ENCODE assay signal across 8 mouse cellular contexts in genomic region chr2:121957216-121957792, GRCm38 (mm10). TPM values are rescaled to one million over a fixed set of nuclear protein-coding genes. Genes with fewer than 3 reads are reported as not detected.
DNase-seq lines count a peak whose midpoint lies in the region; ATAC-seq and TF ChIP-seq lines count a peak whose summit lies in the region.

No protein-coding gene starts in this region.

- H3K36me3 ChIP-seq in heart, embryonic 13.5 days = peaks cover 17% of the 10 kb centered on the region
- H3K36me3 ChIP-seq in ES-E14 (ENCODE audit: control insufficient read depth, insufficient read depth, low read length, poor library complexity, severe bottlenecking) (no peaks in the 10 kb centered on the region; the same call in 1 of the 2 replicates), macrophage (ENCODE audit: inconsistent target) (peaks cover 13% of the 10 kb centered on the region; the same call in 1 of the 2 replicates)
- H3K36me3 ChIP-seq in forebrain, embryonic 15.5 days = peaks cover 10% of the 10 kb centered on the region; the same call in 1 of the 2 replicates

- peak overlapping the region; percentile 87 for H3K4me2 ChIP-seq in heart, embryonic 13.5 days
- H3K4me2 ChIP-seq in forebrain, embryonic 15.5 days (replicated peaks) = peak overlapping the region; percentile 59

- peaks cover 26% of the 10 kb centered on the region for H3K4me1 ChIP-seq in heart, embryonic 13.5 days
- 0 out of 4 replicates have a peak, but pooled peaks cover 2% of the 10 kb centered on the region in 2 experiments for H3K4me1 ChIP-seq in ES-E14 (ENCODE audit: control insufficient read depth in 2 of 2, insufficient read depth in 2 of 2, low read length in 2 of 2, poor library complexity in 1 of 2)
- peaks cover 25% of the 10 kb centered on the region for H3K4me1 ChIP-seq in forebrain, embryonic 15.5 days

- DNase-seq in heart, postnatal 14 days = no peak
- DNase-seq in ES-E14 (ENCODE audit: low read depth, low spot score) = no peak
- no peak for DNase-seq in frontal cortex, adult 2 months (ENCODE audit: extremely low spot score in 1 of 2, low spot score in 1 of 2)
- DNase-seq in cerebellum, adult 18-20 months = no peak
- DNase-seq in right cerebral cortex, adult 18-20 months = no peak

- peak overlapping the region; percentile 99 for H3K4me3 ChIP-seq in heart, embryonic 13.5 days
- peak overlapping the region; percentile 88 to 94 for H3K4me3 ChIP-seq in ES-E14 (ENCODE audit: insufficient read depth in 1 of 2, low read depth in 1 of 2, low read length in 2 of 2, poor library complexity in 1 of 2, severe bottlenecking in 1 of 2)
- H3K4me3 ChIP-seq in forebrain, embryonic 15.5 days = peak overlapping the region; percentile 94
- peak overlapping the region; percentile 93 for H3K4me3 ChIP-seq in macrophage (ENCODE audit: inconsistent target)

- ATAC-seq in heart, embryonic 13.5 days (ENCODE audit: extremely low read depth, insufficient number of reproducible peaks, low FRiP score, low TSS enrichment) = no peak
- no peak for ATAC-seq in forebrain, embryonic 15.5 days (replicated peaks)

- H3K27ac ChIP-seq in heart, embryonic 13.5 days (replicated peaks) = peak overlapping the region; percentile 97
- H3K27ac ChIP-seq in ES-E14 (ENCODE audit: insufficient read depth, low read depth, low read length, poor library complexity, severe bottlenecking) (no peak overlapping the region), macrophage (peak overlapping the region; percentile 81)
- H3K27ac ChIP-seq in forebrain, embryonic 15.5 days (replicated peaks) = no peak overlapping the region

- no peaks in the 10 kb centered on the region for H3K27me3 ChIP-seq in heart, embryonic 13.5 days (replicated peaks)
- H3K27me3 ChIP-seq in forebrain, embryonic 15.5 days = no peaks in the 10 kb centered on the region

- H3K9ac ChIP-seq in heart, embryonic 13.5 days = peak overlapping the region; percentile 98
- peak overlapping the region; percentile 98; the same call in 1 of the 2 replicates for H3K9ac ChIP-seq in ES-E14 (ENCODE audit: insufficient read depth, low read depth, low read length, poor library complexity, severe bottlenecking)
- peak overlapping the region; percentile 92 for H3K9ac ChIP-seq in forebrain, embryonic 15.5 days (replicated peaks)

- H3K9me3 ChIP-seq in heart, embryonic 13.5 days = no peaks in the 10 kb centered on the region
- no peaks in the 10 kb centered on the region for H3K9me3 ChIP-seq in ES-E14 (ENCODE audit: control insufficient read depth, insufficient read depth, low read depth, low read length)
- no peaks in the 10 kb centered on the region for H3K9me3 ChIP-seq in forebrain, embryonic 15.5 days

- 4% methylated on average over 8 of the region's 8 CpGs for WGBS in heart, embryonic 13.5 days
- 10% methylated on average over 8 of the region's 8 CpGs for WGBS in forebrain, embryonic 15.5 days
- 13% methylated on average over 8 of the region's 8 CpGs for WGBS in macrophage (ENCODE audit: missing documents)

- in situ Hi-C loops in ES-E14 (cut with MboI; ENCODE audit: low sequenced_read_pairs in 2 of 2, unreplicated experiment in 2 of 2) = no loop called here

- intact Hi-C loops in heart, postnatal 14 days (cut with DNase I) = loop anchor here (5.0 to 10.0 kb wide), 2 partner anchors 70 to 503 kb away; partner anchors contain the start of genes Eif3j1, Hypk and Serinc4

- peaks cover 60% of the 10 kb centered on the region for H3K79me2 ChIP-seq in macrophage (ENCODE audit: inconsistent target)

TF ChIP-seq in ES-E14, 5 proteins besides CTCF, POLR2A, EP300 and RAD21:
- no peak for TF ChIP-seq CHD2 (IDR thresholded peaks at IDR 0.05; ENCODE audit: low read depth, low read length)
- no peak for TF ChIP-seq MAFK (IDR thresholded peaks at IDR 0.05; ENCODE audit: insufficient read depth, low read depth, low read length)
- TF ChIP-seq HCFC1 (IDR thresholded peaks at IDR 0.05; ENCODE audit: borderline replicate concordance, insufficient read depth, low read length) = no peak
- no peak for TF ChIP-seq ZC3H11A (IDR thresholded peaks at IDR 0.05; ENCODE audit: borderline replicate concordance, low read depth, low read length)
- no peak for TF ChIP-seq ZNF384 (IDR thresholded peaks at IDR 0.05; ENCODE audit: low read depth, low read length)

RNA-seq across cellular contexts. Expression of gene Mageb3, which starts 1.4 kb away (rescaled TPM):
- 0.08 and 0.09 TPM in 2 replicates for polyA plus RNA-seq in heart, embryonic 13.5 days (2015; fragmentation: Nextera tagmentation; extraction: Ambion mirVana)
- under 1 TPM in 1 of 2 experiments, not detected in 1; 0.10 TPM for total RNA-seq in heart, postnatal 14 days (2021)
- total RNA-seq in ES-E14 (2012; rRNA removed) = 0.16 and 0.31 TPM in 2 replicates
- 0.86 and 1.1 TPM in 2 replicates for polyA plus RNA-seq in forebrain, embryonic 15.5 days (2015; fragmentation: Nextera tagmentation; extraction: Ambion mirVana)
- total RNA-seq in macrophage (2018; cell fraction: chromatin; rRNA removed) = 1 to 10 TPM in 2 of 26 experiments, under 1 TPM in 10, not detected in 14; 0.30 to 1.2 (median 0.61) TPM
- total RNA-seq in macrophage (2018; cell fraction: cytosol; rRNA removed) = under 1 TPM in 8 of 26 experiments, not detected in 18; 0.04 to 0.09 (median 0.08) TPM
- total RNA-seq in macrophage (2018; cell fraction: nucleus; rRNA removed) = 1 to 10 TPM in 5 of 26 experiments, under 1 TPM in 12, not detected in 9; 0.18 to 1.4 (median 0.48) TPM
- polyA plus RNA-seq in macrophage (2018) = not detected in 3 replicates
- 0.27 and 0.36 TPM in 2 replicates for polyA plus RNA-seq in frontal cortex, adult 2 months (2012; rRNA removed)

RNA-seq across cellular contexts. Expression of gene Ctdspl2, which starts 1.5 kb away (rescaled TPM):
- polyA plus RNA-seq in heart, embryonic 13.5 days (2015; fragmentation: Nextera tagmentation; extraction: Ambion mirVana) = 32.7 and 33.7 TPM in 2 replicates
- 10 to 100 TPM; 19.4 to 22.3 TPM for total RNA-seq in heart, postnatal 14 days (2021)
- 38.9 and 40.0 TPM in 2 replicates for total RNA-seq in ES-E14 (2012; rRNA removed)
- 50.1 and 50.2 TPM in 2 replicates for polyA plus RNA-seq in forebrain, embryonic 15.5 days (2015; fragmentation: Nextera tagmentation; extraction: Ambion mirVana)
- total RNA-seq in macrophage (2018; cell fraction: chromatin; rRNA removed) = 10 to 100 TPM; 42.1 to 77.0 (median 56.4) TPM
- total RNA-seq in macrophage (2018; cell fraction: cytosol; rRNA removed) = 10 to 100 TPM; 17.7 to 28.7 (median 20.1) TPM
- 10 to 100 TPM; 16.9 to 84.1 (median 37.9) TPM for total RNA-seq in macrophage (2018; cell fraction: nucleus; rRNA removed)
- polyA plus RNA-seq in macrophage (2018) = 13.3 to 21.4 TPM (median 15.2 TPM) in 3 replicates
- polyA plus RNA-seq in frontal cortex, adult 2 months (2012; rRNA removed) = 15.7 and 16.3 TPM in 2 replicates

Comparison
In these comparisons a context has a peak if more than half of its experiments do, and no peak if none do; other contexts are left out.
1. H3K27ac ChIP-seq: peak in heart, embryonic 13.5 days (single experiment) and macrophage (single experiment); none in ES-E14 (single experiment) and forebrain, embryonic 15.5 days (single experiment).
2. Peak in every context shown above with its lines, with median percentiles within 50 percentile points of each other: H3K4me3 ChIP-seq and H3K9ac ChIP-seq.